Mouse (Mus musculus) heart, embryonic 14.5 days (tissue): ENCODE data around the gene Rab28. TPM values are rescaled to one million over a fixed set of nuclear protein-coding genes. Genes with fewer than 3 reads are reported as not detected.

Experiments used
- polyA plus RNA-seq: library from polyadenylated mRNA; unstranded; fragments of >200 nt; fragmentation: Nextera tagmentation; extraction: Ambion mirVana; gene quantifications from 2 replicates; pipeline ENCODE4 v1.2.1, GENCODE M21; 2014

Rab28 gene
- polyA plus RNA-seq, 1 experiment from 2014 or later, result 51.0 TPM

Other genes with a start within 250 kb of the Rab28 start
- not detected in 2 replicates for gene Nkx3-2, start 56.3 kb upstream of the Rab28 start, polyA plus RNA-seq
- 15.4 and 16.7 TPM in 2 replicates for gene Bod1l, start 136.2 kb upstream of the Rab28 start, polyA plus RNA-seq